ENCODE assay signal across 18 mouse cellular contexts in genomic region chr4:152006137-152006536, GRCm38 (mm10). TPM values are rescaled to one million over a fixed set of nuclear protein-coding genes. Genes with fewer than 3 reads are reported as not detected.
A peak's percentile ranks its signal among the peaks of the same experiment; 100 is the strongest.
DNase-seq lines count a peak whose midpoint lies in the region; ATAC-seq and TF ChIP-seq lines count a peak whose summit lies in the region.
"Had no signal": no experiment of that assay in that cellular context is flagged by ENCODE, and none has a peak within 500 bp of the region (broad histone marks: within the 10 kb centered on the region; RNA-seq: fewer than 3 reads in every experiment).

No protein-coding gene starts in this region.

- no peak overlapping the region for H3K27ac ChIP-seq in forebrain, postnatal 0 days (ENCODE audit: low read depth, low read length)
- H3K27ac ChIP-seq in forebrain, embryonic 13.5 days: no peak overlapping the region
- H3K27ac ChIP-seq in left cerebral cortex, adult 2 months: no peak overlapping the region
- H3K27ac ChIP-seq: hindbrain, embryonic 15.5 days; limb, embryonic 13.5 days; macrophage had no signal

- peaks cover 13% of the 10 kb centered on the region for H3K27me3 ChIP-seq in forebrain, postnatal 0 days (ENCODE audit: insufficient read depth, low read length)
- peaks cover 43% of the 10 kb centered on the region for H3K27me3 ChIP-seq in forebrain, embryonic 13.5 days
- H3K27me3 ChIP-seq: heart, embryonic 15.5 days had no signal

- H3K9ac ChIP-seq in forebrain, postnatal 0 days: no peak overlapping the region
- no peak overlapping the region for H3K9ac ChIP-seq in forebrain, embryonic 13.5 days
- H3K9ac ChIP-seq: heart, embryonic 15.5 days; hindbrain, embryonic 15.5 days; limb, embryonic 13.5 days had no signal

- no peak overlapping the region for H3K4me2 ChIP-seq in forebrain, postnatal 0 days (ENCODE audit: low read depth)
- H3K4me2 ChIP-seq in forebrain, embryonic 13.5 days: no peak overlapping the region
- H3K4me2 ChIP-seq: heart, embryonic 15.5 days; hindbrain, embryonic 15.5 days; limb, embryonic 13.5 days had no signal

- DNase-seq in forebrain, postnatal 0 days: no peak
- no peak for DNase-seq in left cerebral cortex, adult 2 months (ENCODE audit: extremely low spot score in 1 of 2, low spot score in 2 of 2)
- DNase-seq in left cerebral cortex, adult 9 months (ENCODE audit: low spot score in 2 of 2): no peak
- DNase-seq in 3T3-L1 (ENCODE audit: low read depth, low spot score) (peak; percentile 42), NIH3T3 (ENCODE audit: low read depth) (peak; percentile 31)
- no peak for DNase-seq in c-Kit-positive CD71-positive TER-119-positive erythroid progenitor cells, embryonic 14.5 days (ENCODE audit: low spot score)
- no peak for DNase-seq in ovary, postnatal 36 days (ENCODE audit: low spot score)
- DNase-seq: adrenal gland, postnatal 25 days; cerebellum, adult 11 months; gastrocnemius, postnatal 14 days; kidney, postnatal 14 days; layer of hippocampus, postnatal 36 days had no signal

- no peaks in the 10 kb centered on the region for H3K9me3 ChIP-seq in forebrain, postnatal 0 days (ENCODE audit: low read length)
- no peaks in the 10 kb centered on the region for H3K9me3 ChIP-seq in forebrain, embryonic 13.5 days (replicated peaks)
- H3K9me3 ChIP-seq: heart, embryonic 15.5 days; hindbrain, embryonic 15.5 days; limb, embryonic 13.5 days had no signal

- TF ChIP-seq CTCF in forebrain, postnatal 0 days (IDR thresholded peaks at IDR 0.05; ENCODE audit: low read depth): peak; percentile 8; the same call in 1 of the 2 replicates
- TF ChIP-seq CTCF in left cerebral cortex, adult 2 months (IDR thresholded peaks at IDR 0.05): peak; percentile 42

- no peak for ATAC-seq in forebrain, postnatal 0 days
- ATAC-seq in forebrain, embryonic 13.5 days: no peak
- ATAC-seq: forebrain, embryonic 16.5 days had no signal

- intact Hi-C loops in left cerebral cortex, adult 2 months (cut with DNase I): no loop called here

- H3K4me3 ChIP-seq in forebrain, postnatal 0 days (ENCODE audit: low read depth, low read length): no peak overlapping the region
- no peak overlapping the region for H3K4me3 ChIP-seq in forebrain, embryonic 13.5 days
- H3K4me3 ChIP-seq in left cerebral cortex, adult 2 months: no peak overlapping the region
- H3K4me3 ChIP-seq: heart, embryonic 15.5 days; hindbrain, embryonic 15.5 days; limb, embryonic 13.5 days had no signal

- peaks cover 19% of the 10 kb centered on the region; the same call in 1 of the 2 replicates for H3K4me1 ChIP-seq in forebrain, postnatal 0 days (ENCODE audit: insufficient read depth)
- peaks cover 36% of the 10 kb centered on the region for H3K4me1 ChIP-seq in forebrain, embryonic 13.5 days

- H3K36me3 ChIP-seq in forebrain, postnatal 0 days (ENCODE audit: insufficient read depth): no peaks in the 10 kb centered on the region
- H3K36me3 ChIP-seq in forebrain, embryonic 13.5 days (ENCODE audit: poor library complexity, severe bottlenecking): no peaks in the 10 kb centered on the region
- H3K36me3 ChIP-seq: heart, embryonic 15.5 days; hindbrain, embryonic 15.5 days; limb, embryonic 13.5 days had no signal

- WGBS in forebrain, postnatal 0 days: 77% methylated on average over 6 of the region's 6 CpGs
- 84% methylated on average over 6 of the region's 6 CpGs for WGBS in forebrain, embryonic 13.5 days

RNA-seq across cellular contexts. Expression of gene Klhl21, which starts 2.5 kb away (rescaled TPM):
- 5.0 and 8.1 TPM in 2 replicates for total RNA-seq in forebrain, postnatal 0 days (2014; rRNA removed)
- 2.6 and 3.4 TPM in 2 replicates for polyA plus RNA-seq in forebrain, postnatal 0 days (2015; fragmentation: Nextera tagmentation; extraction: Ambion mirVana)
- polyA plus RNA-seq in forebrain, embryonic 13.5 days (2015; fragmentation: Nextera tagmentation; extraction: Ambion mirVana): 2.7 and 3.0 TPM in 2 replicates
- total RNA-seq in left cerebral cortex, adult 2 months (2021): 10 to 100 TPM; 18.5 to 19.3 TPM

RNA-seq across cellular contexts. Expression of gene Phf13, which starts 10.1 kb away (rescaled TPM):
- 15.7 and 17.1 TPM in 2 replicates for total RNA-seq in forebrain, postnatal 0 days (2014; rRNA removed)
- 11.0 and 17.2 TPM in 2 replicates for polyA plus RNA-seq in forebrain, postnatal 0 days (2015; fragmentation: Nextera tagmentation; extraction: Ambion mirVana)
- 17.6 and 19.4 TPM in 2 replicates for polyA plus RNA-seq in forebrain, embryonic 13.5 days (2015; fragmentation: Nextera tagmentation; extraction: Ambion mirVana)
- total RNA-seq in left cerebral cortex, adult 2 months (2021): 10 to 100 TPM; 18.9 to 19.6 TPM

RNA-seq across cellular contexts. Expression of gene Thap3, which starts 17.3 kb away (rescaled TPM):
- total RNA-seq in forebrain, postnatal 0 days (2014; rRNA removed): 19.7 and 22.3 TPM in 2 replicates
- 48.8 and 52.2 TPM in 2 replicates for polyA plus RNA-seq in forebrain, postnatal 0 days (2015; fragmentation: Nextera tagmentation; extraction: Ambion mirVana)
- 39.6 and 40.6 TPM in 2 replicates for polyA plus RNA-seq in forebrain, embryonic 13.5 days (2015; fragmentation: Nextera tagmentation; extraction: Ambion mirVana)
- 10 to 100 TPM; 19.2 to 20.7 TPM for total RNA-seq in left cerebral cortex, adult 2 months (2021)

RNA-seq across cellular contexts. Expression of gene Zbtb48, which starts 21.3 kb away (rescaled TPM):
- total RNA-seq in forebrain, postnatal 0 days (2014; rRNA removed): 10.5 and 10.9 TPM in 2 replicates
- polyA plus RNA-seq in forebrain, postnatal 0 days (2015; fragmentation: Nextera tagmentation; extraction: Ambion mirVana): 13.5 and 14.2 TPM in 2 replicates
- polyA plus RNA-seq in forebrain, embryonic 13.5 days (2015; fragmentation: Nextera tagmentation; extraction: Ambion mirVana): 18.5 and 25.2 TPM in 2 replicates
- 10 to 100 TPM; 13.6 to 13.9 TPM for total RNA-seq in left cerebral cortex, adult 2 months (2021)

RNA-seq across cellular contexts. Expression of gene Tas1r1, which starts 32.2 kb away (rescaled TPM):
- total RNA-seq in forebrain, postnatal 0 days (2014; rRNA removed): 0.54 and 1.00 TPM in 2 replicates
- 1.1 and 1.5 TPM in 2 replicates for polyA plus RNA-seq in forebrain, postnatal 0 days (2015; fragmentation: Nextera tagmentation; extraction: Ambion mirVana)
- 0.53 and 0.83 TPM in 2 replicates for polyA plus RNA-seq in forebrain, embryonic 13.5 days (2015; fragmentation: Nextera tagmentation; extraction: Ambion mirVana)
- total RNA-seq in left cerebral cortex, adult 2 months (2021): under 1 TPM; 0.49 to 0.95 TPM
- polyA plus RNA-seq: macrophage had no signal

Comparison
In these comparisons a context has a peak if more than half of its experiments do, and no peak if none do; other contexts are left out.
1. DNase-seq: peak in 3T3-L1 (single experiment) and NIH3T3 (single experiment); none in forebrain, postnatal 0 days (single experiment), left cerebral cortex, adult 2 months (0 of 2), left cerebral cortex, adult 9 months (0 of 2), c-Kit-positive CD71-positive TER-119-positive erythroid progenitor cells, embryonic 14.5 days (single experiment) and ovary, postnatal 36 days (single experiment).